Mouse (Mus musculus): ENCODE results near the gene Gm2026. TPM values are rescaled to one million over a fixed set of nuclear protein-coding genes. Genes with fewer than 3 reads are reported as not detected.
"Not testable (repeated sequence)": the region's sequence is repeated elsewhere in the genome, so short reads cannot be mapped to it uniquely, and the experiment has no call there.

Gm2026 gene
- polyA plus RNA-seq (2014; fragmentation: Nextera tagmentation; extraction: Ambion mirVana), result 26.1 and 30.0 TPM in 2 replicates

GRCm38 (mm10) chr2:175965031-175965430 lies at the start of gene Gm2026:
Gene Gm2026 (plus strand): TSS chr2:175965331.
- not testable (repeated sequence) for H3K4me3 ChIP-seq (replicated peaks; ENCODE audit: low read length); H3K9me3 ChIP-seq (ENCODE audit: control insufficient read depth, low read length); DNase-seq (ENCODE audit: low spot score); H3K4me1 ChIP-seq (replicated peaks; ENCODE audit: control insufficient read depth, insufficient read depth, low read length); H3K27me3 ChIP-seq (ENCODE audit: control insufficient read depth, insufficient read depth, low read length); H3K36me3 ChIP-seq (replicated peaks; ENCODE audit: control insufficient read depth, insufficient read depth); H3K9ac ChIP-seq; H3K27ac ChIP-seq; H3K4me2 ChIP-seq (replicated peaks); ATAC-seq (ENCODE audit: low FRiP score)
- WGBS, result no CpG with 5 or more reads among the region's 4 CpGs

- DNase-seq (ENCODE audit: low spot score); H3K9me3 ChIP-seq (ENCODE audit: control insufficient read depth, low read length); H3K27me3 ChIP-seq (ENCODE audit: control insufficient read depth, insufficient read depth, low read length); H3K36me3 ChIP-seq (replicated peaks; ENCODE audit: control insufficient read depth, insufficient read depth); H3K4me1 ChIP-seq (replicated peaks; ENCODE audit: control insufficient read depth, insufficient read depth, low read length); H3K4me2 ChIP-seq (replicated peaks); H3K9ac ChIP-seq; H3K4me3 ChIP-seq (replicated peaks; ENCODE audit: low read length); H3K27ac ChIP-seq; ATAC-seq (ENCODE audit: low FRiP score): not testable (repeated sequence)
- WGBS, result no CpG with 5 or more reads among the region's 6 CpGs
Observed at GRCm38 (mm10) chr2:175931000-175931399, 34.1 kb upstream of the Gm2026 start, which contains the start of gene Zfp966. Gene Zfp966 (minus strand): TSS chr2:175931100.

Other genes with a start within 250 kb of the Gm2026 start
- gene Gm2007, start 223.8 kb upstream of the Gm2026 start, polyA plus RNA-seq (2014; fragmentation: Nextera tagmentation; extraction: Ambion mirVana), result not detected in 2 replicates
- gene Gm14288, start 164.2 kb upstream of the Gm2026 start, polyA plus RNA-seq (2014; fragmentation: Nextera tagmentation; extraction: Ambion mirVana), result 3.5 and 7.0 TPM in 2 replicates
- gene Gm6710, start 96.1 kb upstream of the Gm2026 start, polyA plus RNA-seq (2014; fragmentation: Nextera tagmentation; extraction: Ambion mirVana), result 30.1 and 32.3 TPM in 2 replicates
- gene Zfp966, start 34.2 kb upstream of the Gm2026 start, polyA plus RNA-seq (2014; fragmentation: Nextera tagmentation; extraction: Ambion mirVana), result 2.3 and 3.2 TPM in 2 replicates
- gene Gm2004, start 184.5 kb downstream of the Gm2026 start, polyA plus RNA-seq (2014; fragmentation: Nextera tagmentation; extraction: Ambion mirVana), result 0.67 and 0.89 TPM in 2 replicates